Mouse (Mus musculus) heart, embryonic 11.5 days (tissue): ENCODE results near the gene 1600012H06Rik. TPM values are rescaled to one million over a fixed set of nuclear protein-coding genes. Genes with fewer than 3 reads are reported as not detected.

Experiments
- ATAC-seq: fragments of 200-750 bp; cut with Nextera tagmentation; replicated peaks from 2 replicates; pipeline ENCODE4 v1.8.0; 2017; ENCODE audit warnings: moderate library complexity; ENCODE audit not compliant: insufficient number of reproducible peaks, low FRiP score, low TSS enrichment
- H3K27ac ChIP-seq: fragments of 300-500 bp; sonication (generic); 2 replicates; pipeline ENCODE4 v1.5.1; 2014; ENCODE audit warnings: mild to moderate bottlenecking, low read depth, low read length
- H3K27me3 ChIP-seq: fragments of 300-500 bp; sonication (generic); 2 replicates; pipeline ENCODE4 v1.6.1; 2014; ENCODE audit warnings: mild to moderate bottlenecking, low read length, mixed read lengths; ENCODE audit not compliant: control insufficient read depth, insufficient read depth
- H3K36me3 ChIP-seq: fragments of 300-500 bp; sonication (generic); 2 replicates; pipeline ENCODE4 v1.6.1; 2014; ENCODE audit warnings: mild to moderate bottlenecking, low read length, moderate library complexity, mixed read lengths; ENCODE audit not compliant: control insufficient read depth, insufficient read depth
- H3K4me1 ChIP-seq: fragments of 300-500 bp; sonication (generic); 2 replicates; pipeline ENCODE4 v1.6.1; 2014; ENCODE audit warnings: low read length; ENCODE audit not compliant: control insufficient read depth, insufficient read depth
- H3K4me2 ChIP-seq: fragments of 300-500 bp; sonication (generic); 2 replicates; pipeline ENCODE4 v1.6.1; 2014; ENCODE audit warnings: mild to moderate bottlenecking, moderate library complexity
- H3K4me3 ChIP-seq: fragments of 300-500 bp; sonication (generic); 2 replicates; pipeline ENCODE4 v1.5.1; 2014; ENCODE audit warnings: low read depth, low read length
- H3K9ac ChIP-seq: fragments of 300-500 bp; sonication (generic); 2 replicates; pipeline ENCODE4 v1.6.1; 2014; ENCODE audit warnings: mild to moderate bottlenecking, low read depth, low read length, moderate library complexity
- H3K9me3 ChIP-seq: fragments of 300-500 bp; sonication (generic); replicated peaks from 2 replicates; pipeline ENCODE4 v1.6.1; 2016; ENCODE audit warnings: low read length; ENCODE audit not compliant: control insufficient read depth
- WGBS: fragments of 180-500 bp; shearing (Covaris S2); extraction: QIAGEN DNeasy Blood & Tissue Kit; methylation state at CpG from one replicate; pipeline ENCODE4 v1.1.7; 2014; ENCODE audit not compliant: insufficient replicate concordance; 5-methylcytosine and 5-hydroxymethylcytosine counted together
- polyA plus RNA-seq: library from polyadenylated mRNA; unstranded; fragments of >200 nt; fragmentation: Nextera tagmentation; extraction: Ambion mirVana; gene quantifications from 2 replicates; pipeline ENCODE4 v1.2.1, GENCODE M21; 2014

The 1600012H06Rik gene
- polyA plus RNA-seq, 1 experiment from 2014 or later: 33.2 TPM

GRCm38 (mm10) chr17:14909331-14909730 is 33.7 kb upstream of the 1600012H06Rik start:
- Histone ChIP-seq H3K4me3 (no peak overlapping the region), H3K4me1 (no peaks in the 10 kb centered on the region), H3K9me3 (no peaks in the 10 kb centered on the region), H3K27me3 (no peaks in the 10 kb centered on the region; the same call in 1 of the 2 replicates), H3K27ac (no peak overlapping the region), H3K4me2 (no peak overlapping the region), H3K9ac (no peak overlapping the region), H3K36me3 (no peaks in the 10 kb centered on the region)
- 76% methylated on average over 5 of the region's 5 CpGs for WGBS
- no peak for ATAC-seq

DNA sequence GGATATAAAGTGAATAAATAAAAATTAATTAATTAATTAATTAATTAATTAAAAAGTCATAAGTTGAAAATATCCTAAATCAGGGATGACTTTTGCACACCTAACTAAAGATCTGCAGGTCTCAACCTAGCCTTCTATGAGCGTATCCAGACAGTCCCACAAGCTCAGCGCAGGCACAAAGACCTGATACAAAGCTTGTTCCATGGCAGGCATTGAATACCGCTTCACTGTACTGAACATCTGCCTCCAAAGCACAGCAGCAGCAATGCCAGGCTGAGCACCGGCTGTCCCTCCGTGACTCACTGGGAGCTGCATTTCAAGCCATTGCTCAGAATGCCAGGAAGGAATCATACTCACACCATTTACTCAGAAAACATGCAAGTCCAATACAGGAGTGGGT is 32.2 kb upstream of the 1600012H06Rik start:
- ATAC-seq: no peak

GRCm38 (mm10) chr17:14912420-14912819 is 30.6 kb upstream of the 1600012H06Rik start:
- Histone ChIP-seq H3K9me3 (no peaks in the 10 kb centered on the region), H3K27me3 (no peaks in the 10 kb centered on the region), H3K27ac (no peak overlapping the region), H3K4me3 (no peak overlapping the region), H3K9ac (no peak overlapping the region), H3K36me3 (no peaks in the 10 kb centered on the region), H3K4me1 (no peaks in the 10 kb centered on the region), H3K4me2 (no peak overlapping the region)
- ATAC-seq: no peak
- 48% methylated on average over 6 of the region's 6 CpGs for WGBS

More for the DNA sequence above, 32.2 kb upstream of the 1600012H06Rik start:
- Histone ChIP-seq H3K27ac (no peak overlapping the region), H3K4me2 (no peak overlapping the region), H3K9ac (no peak overlapping the region), H3K4me1 (no peaks in the 10 kb centered on the region), H3K36me3 (no peaks in the 10 kb centered on the region), H3K9me3 (no peaks in the 10 kb centered on the region), H3K4me3 (no peak overlapping the region), H3K27me3 (no peaks in the 10 kb centered on the region; the same call in 1 of the 2 replicates)
- 87% methylated on average over 5 of the region's 5 CpGs for WGBS

DNA sequence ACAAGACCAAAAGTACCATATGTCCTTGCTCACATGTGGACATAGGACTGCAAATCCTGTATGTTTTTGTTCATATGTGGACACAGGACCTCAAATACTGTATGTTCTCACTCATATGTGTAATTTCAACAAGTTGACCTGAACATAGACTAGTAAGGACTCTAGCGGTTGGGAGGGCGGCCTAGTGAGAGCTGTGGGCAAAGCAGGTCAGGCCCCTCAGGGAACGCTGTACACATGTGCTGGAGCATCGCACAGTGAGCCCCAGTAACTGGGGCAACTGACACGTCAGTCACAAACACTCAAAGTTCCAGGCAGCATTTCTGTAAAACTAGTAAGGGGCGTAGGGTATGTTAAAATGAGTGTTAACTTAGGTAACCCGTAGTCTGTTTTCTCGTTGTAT is 30.0 kb upstream of the 1600012H06Rik start:
- H3K36me3 ChIP-seq: no peaks in the 10 kb centered on the region
- no peak for ATAC-seq
- H3K27me3 ChIP-seq: no peaks in the 10 kb centered on the region
- H3K4me2 ChIP-seq: no peak overlapping the region
- no peak overlapping the region for H3K9ac ChIP-seq
- no peak overlapping the region for H3K27ac ChIP-seq
- H3K4me3 ChIP-seq: no peak overlapping the region
- 85% methylated on average over 8 of the region's 8 CpGs for WGBS
- H3K4me1 ChIP-seq: no peaks in the 10 kb centered on the region
- H3K9me3 ChIP-seq: no peaks in the 10 kb centered on the region

DNA sequence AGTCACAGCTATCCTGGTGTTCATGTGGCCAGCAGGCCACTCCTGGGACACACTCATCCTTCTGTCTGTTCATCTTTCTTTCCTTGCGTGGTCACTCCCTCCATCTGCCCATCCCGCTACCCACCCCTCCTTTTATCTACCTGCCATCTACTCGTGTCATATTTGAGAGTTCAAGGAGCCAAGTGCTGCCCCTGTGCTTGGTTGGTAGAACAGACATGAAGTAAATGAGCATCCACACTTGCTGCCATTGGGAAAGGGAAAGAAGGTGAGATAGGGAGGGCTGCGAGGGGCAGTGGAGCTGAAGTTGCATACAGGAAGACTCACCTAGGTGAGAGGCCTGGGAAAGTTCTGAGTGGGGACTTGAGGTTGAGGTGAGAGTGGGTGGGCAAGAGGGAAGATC is 28.6 kb upstream of the 1600012H06Rik start:
- ATAC-seq: no peak
- Histone ChIP-seq H3K4me1 (no peaks in the 10 kb centered on the region), H3K27ac (no peak overlapping the region), H3K9ac (no peak overlapping the region), H3K9me3 (no peaks in the 10 kb centered on the region), H3K4me3 (no peak overlapping the region), H3K4me2 (no peak overlapping the region), H3K36me3 (no peaks in the 10 kb centered on the region), H3K27me3 (0 out of 2 replicates have a peak, but pooled peaks cover under 1% of the 10 kb centered on the region)
- 82% methylated on average over 4 of the region's 4 CpGs for WGBS

- no peak overlapping the region for H3K9ac ChIP-seq
- H3K4me2 ChIP-seq: no peak overlapping the region
- ATAC-seq: no peak
- 0 out of 2 replicates have a peak, but pooled peaks cover 2% of the 10 kb centered on the region for H3K27me3 ChIP-seq
- no peaks in the 10 kb centered on the region for H3K9me3 ChIP-seq
- H3K36me3 ChIP-seq: no peaks in the 10 kb centered on the region
- H3K4me3 ChIP-seq: no peak overlapping the region
- no peak overlapping the region for H3K27ac ChIP-seq
- no peaks in the 10 kb centered on the region for H3K4me1 ChIP-seq
- 87% methylated on average over 8 of the region's 8 CpGs for WGBS
Observed at GRCm38 (mm10) chr17:14917866-14918265, 25.1 kb upstream of the 1600012H06Rik start.

- Histone ChIP-seq H3K9me3 (no peaks in the 10 kb centered on the region), H3K4me3 (no peak overlapping the region), H3K36me3 (no peaks in the 10 kb centered on the region), H3K27me3 (0 out of 2 replicates have a peak, but pooled peaks cover 2% of the 10 kb centered on the region), H3K4me2 (no peak overlapping the region), H3K4me1 (no peaks in the 10 kb centered on the region), H3K9ac (no peak overlapping the region), H3K27ac (no peak overlapping the region)
- ATAC-seq: no peak
- WGBS: 50% methylated on average over 6 of the region's 6 CpGs
Observed at GRCm38 (mm10) chr17:14921582-14921981, 21.4 kb upstream of the 1600012H06Rik start.

DNA sequence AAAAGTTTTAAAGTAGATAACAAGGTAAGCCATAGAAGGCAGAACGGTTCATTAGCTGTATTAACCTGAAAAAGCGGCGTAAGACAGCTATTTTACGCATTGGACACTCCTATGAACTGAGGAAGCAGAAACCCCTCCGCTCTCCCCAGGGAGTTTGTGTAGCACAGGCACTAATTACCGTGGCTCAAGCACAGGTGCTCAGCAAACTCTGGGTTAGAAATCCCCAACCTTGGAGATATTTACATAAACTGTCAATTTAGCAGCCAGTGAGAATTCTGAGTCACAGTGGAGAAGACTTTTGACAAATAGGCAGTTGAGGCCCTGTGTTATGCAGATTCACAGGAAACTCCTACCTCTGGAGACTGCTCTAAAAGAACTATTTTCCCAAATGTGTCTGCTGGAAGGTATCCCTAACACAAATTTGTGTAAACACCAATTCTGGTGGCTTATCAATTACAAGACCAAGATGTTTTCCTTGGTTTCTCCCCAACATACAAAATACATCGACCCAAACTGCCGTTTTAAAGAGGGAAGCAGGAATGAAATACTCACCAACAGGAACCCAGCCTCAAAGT is 15.3 kb upstream of the 1600012H06Rik start:
- no peaks in the 10 kb centered on the region for H3K27me3 ChIP-seq
- no peaks in the 10 kb centered on the region for H3K4me1 ChIP-seq
- H3K4me2 ChIP-seq: no peak overlapping the region
- no peak overlapping the region for H3K9ac ChIP-seq
- no peaks in the 10 kb centered on the region for H3K9me3 ChIP-seq
- 75% methylated on average over 8 of the region's 8 CpGs for WGBS
- no peak overlapping the region for H3K27ac ChIP-seq
- no peak for ATAC-seq
- H3K36me3 ChIP-seq: no peaks in the 10 kb centered on the region
- H3K4me3 ChIP-seq: no peak overlapping the region

GRCm38 (mm10) chr17:14928631-14929030 is 14.4 kb upstream of the 1600012H06Rik start:
- no peaks in the 10 kb centered on the region for H3K36me3 ChIP-seq
- H3K27me3 ChIP-seq: no peaks in the 10 kb centered on the region
- no peak overlapping the region for H3K4me3 ChIP-seq
- H3K9ac ChIP-seq: no peak overlapping the region
- ATAC-seq: no peak
- H3K9me3 ChIP-seq: no peaks in the 10 kb centered on the region
- H3K4me2 ChIP-seq: no peak overlapping the region
- H3K27ac ChIP-seq: no peak overlapping the region
- 70% methylated on average over 5 of the region's 5 CpGs for WGBS
- H3K4me1 ChIP-seq: no peaks in the 10 kb centered on the region
